Mouse (Mus musculus): ENCODE measurements at regions not wholly inside any gene's neighbourhood (a gene's known extent, or its start where the extent isn't known, plus 50 kb on each side); places are given as distances from the start of the nearest gene placed in this dataset.

- no peak for DNase-seq (ENCODE audit: low spot score)
Observed at GRCm38 (mm10) chr6:31065419-31065818, 106.5 kb upstream of the Klf14 start.

GRCm38 (mm10) chr6:31066861-31067260 is 108.0 kb upstream of the Klf14 start:
- no peak for DNase-seq (ENCODE audit: low spot score)

- no peak for DNase-seq (ENCODE audit: low spot score)
Observed at GRCm38 (mm10) chr6:31067453-31067852, 108.6 kb upstream of the Klf14 start.

GRCm38 (mm10) chr6:31069243-31069642 is 110.4 kb upstream of the Klf14 start:
- no peak for DNase-seq (ENCODE audit: low spot score)

GRCm38 (mm10) chr6:31070537-31070936 is 111.7 kb upstream of the Klf14 start:
- no peak for DNase-seq (ENCODE audit: low spot score)

GRCm38 (mm10) chr6:31070966-31071365 is 112.1 kb upstream of the Klf14 start:
- no peak for DNase-seq (ENCODE audit: low spot score)

- no peak for DNase-seq (ENCODE audit: low spot score)
Observed at GRCm38 (mm10) chr6:31072072-31072471, 113.2 kb upstream of the Klf14 start.

GRCm38 (mm10) chr6:31072559-31072958 is 113.7 kb upstream of the Klf14 start:
- DNase-seq (ENCODE audit: low spot score), result no peak

- DNase-seq (ENCODE audit: low spot score), result no peak
Observed at GRCm38 (mm10) chr6:31073338-31073737, 114.5 kb upstream of the Klf14 start.

- no peak for DNase-seq (ENCODE audit: low spot score)
Observed at GRCm38 (mm10) chr6:31074394-31074793, 115.5 kb upstream of the Klf14 start.

- DNase-seq (ENCODE audit: low spot score), result no peak
Observed at GRCm38 (mm10) chr6:31075209-31075571, 116.3 kb upstream of the Klf14 start.

GRCm38 (mm10) chr6:31075572-31076477 is 116.9 kb upstream of the Klf14 start:
- peak; percentile 33 for DNase-seq (ENCODE audit: low spot score)

GRCm38 (mm10) chr6:31076478-31076834 is 117.6 kb upstream of the Klf14 start:
- DNase-seq (ENCODE audit: low spot score), result no peak

- no peak for DNase-seq (ENCODE audit: low spot score)
Observed at GRCm38 (mm10) chr6:31077216-31077615, 118.3 kb upstream of the Klf14 start.

- no peak for DNase-seq (ENCODE audit: low spot score)
Observed at GRCm38 (mm10) chr6:31077779-31078178, 118.9 kb upstream of the Klf14 start.

GRCm38 (mm10) chr6:31078413-31078812 is 119.5 kb upstream of the Klf14 start:
- no peak for DNase-seq (ENCODE audit: low spot score)

- DNase-seq (ENCODE audit: low spot score), result no peak
Observed at GRCm38 (mm10) chr6:31079586-31080259, 120.8 kb upstream of the Klf14 start.

GRCm38 (mm10) chr6:31080279-31080678 is 121.4 kb upstream of the Klf14 start:
- no peak for DNase-seq (ENCODE audit: low spot score)

- no peak for DNase-seq (ENCODE audit: low spot score)
Observed at GRCm38 (mm10) chr6:31080691-31081090, 121.8 kb upstream of the Klf14 start.

- DNase-seq (ENCODE audit: low spot score), result no peak
Observed at GRCm38 (mm10) chr6:31081238-31081637, 122.4 kb upstream of the Klf14 start.

GRCm38 (mm10) chr6:31081988-31082387 is 123.1 kb upstream of the Klf14 start:
- no peak for DNase-seq (ENCODE audit: low spot score)

GRCm38 (mm10) chr6:31082613-31083470 is 124.0 kb upstream of the Klf14 start:
- no peak for DNase-seq (ENCODE audit: low spot score)

- DNase-seq (ENCODE audit: low spot score), result no peak
Observed at GRCm38 (mm10) chr6:31083701-31084100, 124.8 kb upstream of the Klf14 start.

Measured in spleen, adult 12 weeks (tissue).